Mouse (Mus musculus) testis, adult 2 months (tissue): ENCODE data around the gene Lsm11. TPM values are rescaled to one million over a fixed set of nuclear protein-coding genes. Genes with fewer than 3 reads are reported as not detected.

Experiments
- H3K27ac ChIP-seq: fragments of 200-500 bp; 2 replicates; pipeline ENCODE4 v1.5.1; 2012; ENCODE audit warnings: low read depth, low read length; ENCODE audit not compliant: control insufficient read depth, insufficient read depth
- H3K27me3 ChIP-seq: fragments of 200-500 bp; 2 replicates; pipeline ENCODE4 v1.6.1; 2012; ENCODE audit warnings: mild to moderate bottlenecking, low read length, moderate library complexity; ENCODE audit not compliant: control insufficient read depth, insufficient read depth
- H3K36me3 ChIP-seq: fragments of 200-500 bp; 2 replicates; pipeline ENCODE4 v1.6.1; 2012; ENCODE audit warnings: mild to moderate bottlenecking, low read length; ENCODE audit not compliant: control insufficient read depth, insufficient read depth
- H3K4me1 ChIP-seq: fragments of 200-500 bp; 2 replicates; pipeline ENCODE4 v1.6.1; 2012; ENCODE audit warnings: low read length; ENCODE audit not compliant: control insufficient read depth, insufficient read depth
- H3K4me3 ChIP-seq: fragments of 200-500 bp; 2 replicates; pipeline ENCODE4 v1.5.1; 2012; ENCODE audit warnings: low read depth, mild to moderate bottlenecking, low read length, moderate library complexity, mixed read lengths; ENCODE audit not compliant: control insufficient read depth
- CTCF ChIP-seq: fragments of 200-500 bp; IDR thresholded peaks from 2 replicates; pipeline ENCODE4 v1.5.1; 2012; ENCODE audit warnings: low read depth, mild to moderate bottlenecking, inconsistent platforms, low read length, moderate library complexity; ENCODE audit not compliant: control insufficient read depth, insufficient read depth, insufficient replicate concordance
- POLR2A ChIP-seq: fragments of 200-500 bp; IDR thresholded peaks from 2 replicates; pipeline ENCODE4 v1.6.1; 2012; ENCODE audit warnings: low read depth, mild to moderate bottlenecking, inconsistent platforms, low read length, moderate library complexity; ENCODE audit not compliant: control insufficient read depth
- polyA plus RNA-seq: library from polyadenylated mRNA; depleted of rRNA; stranded (reverse); fragments of >200 nt; gene quantifications from 2 replicates; pipeline ENCODE4 v1.2.3, GENCODE M21; 2012

Gene Lsm11
- polyA plus RNA-seq, 1 experiment: 1.5 TPM

DNA sequence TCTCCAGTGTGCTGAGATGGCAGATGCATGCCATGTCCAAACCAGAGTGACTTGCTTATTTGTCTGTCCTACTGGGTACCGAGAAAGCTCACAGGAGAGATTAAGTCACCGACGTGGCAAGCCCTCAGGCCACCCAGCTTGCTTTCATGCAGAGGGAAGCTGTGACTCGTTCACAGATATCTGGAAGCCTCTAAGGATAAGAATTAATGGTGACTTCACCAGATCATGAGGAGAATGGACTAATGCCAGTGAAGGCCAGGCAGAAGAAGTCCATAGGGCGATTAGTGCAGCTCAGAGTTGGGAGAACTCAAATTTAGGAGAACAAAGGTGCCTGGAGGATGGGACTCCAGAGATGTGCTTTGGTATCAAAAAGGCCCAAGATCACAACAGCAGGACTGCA is 17.3 kb downstream of the Lsm11 start:
- no peak for TF ChIP-seq POLR2A
- no peak for TF ChIP-seq CTCF
- H3K27me3 ChIP-seq: no peaks in the 10 kb centered on the region
- H3K4me1 ChIP-seq: no peaks in the 10 kb centered on the region; the same call in 1 of the 2 replicates
- no peak overlapping the region for H3K27ac ChIP-seq
- no peaks in the 10 kb centered on the region for H3K36me3 ChIP-seq
- H3K4me3 ChIP-seq: no peak overlapping the region

DNA sequence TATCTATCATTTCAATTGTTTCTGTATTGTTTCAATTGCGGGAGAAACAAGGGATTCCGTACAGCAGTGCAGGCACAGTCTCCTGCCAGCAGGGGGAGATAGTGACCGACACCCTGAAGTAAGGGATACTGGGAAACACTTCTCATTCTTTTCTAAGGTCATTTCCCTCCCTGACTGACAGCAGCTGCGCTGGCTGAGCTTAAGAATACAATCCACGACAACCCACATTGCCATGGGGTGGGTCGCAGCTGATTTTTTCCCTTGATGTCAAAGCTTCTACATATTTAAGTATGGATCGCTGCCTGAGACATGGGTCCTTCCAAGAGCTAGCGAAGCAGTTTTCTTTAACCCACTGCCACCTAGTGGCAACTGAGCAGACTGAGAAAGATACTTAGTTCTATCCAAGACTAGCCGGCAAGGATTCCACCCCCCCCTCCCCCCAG is 18.1 kb downstream of the Lsm11 start:
- no peaks in the 10 kb centered on the region for H3K27me3 ChIP-seq
- no peaks in the 10 kb centered on the region for H3K36me3 ChIP-seq
- TF ChIP-seq POLR2A (no peak), CTCF (peak; percentile 81; the same call in 1 of the 2 replicates)
- no peak overlapping the region; the same call in 1 of the 2 replicates for H3K27ac ChIP-seq
- H3K4me3 ChIP-seq: peak overlapping the region; percentile 79
- H3K4me1 ChIP-seq: no peaks in the 10 kb centered on the region; the same call in none of the 2 replicates

DNA sequence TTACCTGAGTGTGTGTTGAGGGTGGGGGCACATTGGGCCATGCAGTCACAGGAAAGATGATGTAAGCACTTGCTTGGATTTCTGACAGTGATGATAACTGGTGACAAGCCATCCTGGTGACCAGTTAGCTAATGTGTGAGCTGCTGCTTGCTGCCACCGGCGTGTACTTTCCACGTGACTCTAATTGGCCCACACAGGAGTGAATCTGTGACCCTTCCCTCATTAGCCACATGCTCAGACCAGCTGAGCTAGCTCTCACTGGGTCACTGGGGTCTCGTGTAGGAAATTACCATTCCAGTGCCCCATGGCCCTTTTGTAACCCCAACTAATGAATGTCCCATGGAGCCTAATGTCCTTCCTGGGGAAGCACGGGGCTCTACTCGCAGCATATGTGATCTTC is 19.3 kb downstream of the Lsm11 start:
- Histone ChIP-seq H3K27me3 (no peaks in the 10 kb centered on the region), H3K4me3 (no peak overlapping the region), H3K36me3 (no peaks in the 10 kb centered on the region), H3K4me1 (peaks cover 4% of the 10 kb centered on the region), H3K27ac (no peak overlapping the region)
- TF ChIP-seq CTCF: no peak
- no peak for TF ChIP-seq POLR2A

DNA sequence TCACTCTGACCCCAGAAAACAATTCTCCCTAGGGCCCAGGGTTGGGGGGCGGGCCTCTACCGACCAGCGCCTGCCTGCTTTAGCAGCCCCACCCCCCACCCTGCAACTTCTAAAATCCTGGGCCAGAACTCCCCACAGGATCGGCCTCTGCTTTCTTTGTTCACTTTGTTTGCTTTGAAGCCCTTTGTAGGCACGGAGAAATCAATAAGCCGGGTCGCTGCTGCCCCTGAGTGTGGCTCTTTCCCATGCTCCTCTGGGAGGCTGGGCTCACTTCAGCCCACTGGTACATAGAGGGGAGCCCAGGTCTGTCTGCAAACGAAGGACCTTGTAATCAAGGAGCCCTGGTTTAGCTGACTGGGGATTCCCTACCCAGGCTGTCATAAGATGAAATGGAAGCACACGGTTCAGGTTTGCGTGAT is 23.2 kb downstream of the Lsm11 start:
- no peak for TF ChIP-seq POLR2A
- TF ChIP-seq CTCF: no peak
- H3K4me3 ChIP-seq: no peak overlapping the region
- H3K27me3 ChIP-seq: no peaks in the 10 kb centered on the region
- H3K4me1 ChIP-seq: peaks cover 4% of the 10 kb centered on the region; the same call in 1 of the 2 replicates
- no peaks in the 10 kb centered on the region for H3K36me3 ChIP-seq
- no peak overlapping the region for H3K27ac ChIP-seq

DNA sequence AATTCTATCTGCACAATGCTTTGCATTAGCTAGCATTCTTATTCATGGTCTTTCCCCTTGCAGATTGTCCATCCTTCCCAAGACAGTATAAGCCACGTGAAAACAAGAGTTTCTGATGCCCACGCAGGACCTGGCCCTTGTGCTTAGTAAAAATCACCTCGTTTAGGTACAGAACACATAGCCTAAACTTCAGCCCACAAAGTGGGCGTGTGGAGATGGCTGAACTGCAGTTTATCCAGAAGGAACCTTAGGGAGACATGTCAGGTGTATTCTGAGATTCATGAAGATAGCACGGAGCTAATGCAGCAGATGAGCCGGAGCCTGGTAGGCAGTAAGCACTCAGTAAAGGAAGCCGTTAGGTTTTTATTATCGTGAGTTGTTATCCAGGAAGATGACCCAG is 23.7 kb downstream of the Lsm11 start:
- TF ChIP-seq POLR2A (no peak), CTCF (no peak)
- peaks cover 4% of the 10 kb centered on the region; the same call in 1 of the 2 replicates for H3K4me1 ChIP-seq
- no peaks in the 10 kb centered on the region for H3K27me3 ChIP-seq
- H3K4me3 ChIP-seq: no peak overlapping the region
- H3K27ac ChIP-seq: no peak overlapping the region
- no peaks in the 10 kb centered on the region for H3K36me3 ChIP-seq

DNA sequence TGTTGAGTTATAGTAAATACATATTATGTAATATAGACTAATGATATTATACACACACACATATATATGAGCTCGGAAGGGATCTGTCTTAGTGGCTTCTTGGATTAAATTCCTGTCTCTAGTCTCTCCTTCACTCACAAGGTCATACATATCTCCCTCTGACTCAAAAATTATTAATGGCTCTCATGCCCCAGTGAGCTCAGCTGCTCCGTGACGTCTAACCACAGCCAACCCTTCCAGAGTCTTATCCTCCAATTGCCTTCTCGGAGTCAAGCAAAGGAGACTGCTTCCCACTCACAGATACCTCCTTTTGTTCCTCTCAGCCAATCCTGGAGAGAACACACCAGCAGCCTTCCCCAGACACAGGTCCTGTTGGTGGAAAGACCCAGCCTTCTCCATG is 25.9 kb downstream of the Lsm11 start:
- Histone ChIP-seq H3K27me3 (no peaks in the 10 kb centered on the region), H3K4me3 (no peak overlapping the region), H3K36me3 (no peaks in the 10 kb centered on the region), H3K4me1 (peaks cover 4% of the 10 kb centered on the region; the same call in 1 of the 2 replicates), H3K27ac (no peak overlapping the region)
- no peak for TF ChIP-seq CTCF
- TF ChIP-seq POLR2A: no peak

DNA sequence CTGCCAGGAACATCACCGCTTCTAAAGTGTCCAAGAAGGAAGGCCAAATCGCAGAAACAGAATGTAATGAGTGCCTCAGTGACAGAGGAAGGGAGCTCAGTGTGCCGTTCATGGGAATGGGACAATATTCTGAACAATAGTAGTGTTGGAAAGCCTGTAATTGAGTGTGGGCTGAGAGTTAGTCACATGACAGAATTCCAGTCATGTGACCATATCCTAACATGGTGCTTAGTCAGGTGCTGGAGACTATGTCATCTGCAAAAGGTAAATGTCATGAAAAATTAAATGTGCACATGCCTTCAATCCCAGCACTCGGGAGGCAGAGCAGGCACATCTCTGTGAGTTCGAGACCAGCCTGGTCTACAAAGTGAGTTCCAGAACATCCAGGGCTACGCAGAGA is 26.7 kb downstream of the Lsm11 start:
- TF ChIP-seq CTCF (no peak), POLR2A (no peak)
- no peaks in the 10 kb centered on the region for H3K36me3 ChIP-seq
- no peak overlapping the region for H3K4me3 ChIP-seq
- peaks cover 4% of the 10 kb centered on the region; the same call in 1 of the 2 replicates for H3K4me1 ChIP-seq
- H3K27ac ChIP-seq: no peak overlapping the region
- no peaks in the 10 kb centered on the region for H3K27me3 ChIP-seq

DNA sequence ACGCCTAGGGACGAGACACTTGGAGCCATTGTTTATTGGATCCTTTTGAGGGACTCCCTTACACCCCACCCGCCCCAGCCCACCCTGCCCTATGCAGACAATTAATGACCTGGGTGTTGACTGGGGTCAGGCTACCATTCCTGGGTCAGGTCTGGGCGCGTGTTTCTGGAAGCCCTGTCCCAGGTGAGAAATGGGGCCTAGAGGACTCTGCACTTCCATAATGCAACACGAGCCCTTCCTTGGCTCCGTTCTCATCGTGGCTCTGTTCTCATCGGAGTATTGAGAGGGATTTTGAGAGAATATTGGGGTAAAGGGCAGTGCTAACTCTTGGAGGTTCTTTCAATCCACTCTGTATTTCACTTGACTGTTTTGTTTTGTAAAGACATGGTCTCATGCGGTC is 28.5 kb downstream of the Lsm11 start:
- Histone ChIP-seq H3K36me3 (no peaks in the 10 kb centered on the region), H3K4me3 (no peak overlapping the region), H3K27me3 (no peaks in the 10 kb centered on the region), H3K4me1 (no peaks in the 10 kb centered on the region), H3K27ac (no peak overlapping the region)
- TF ChIP-seq POLR2A (no peak), CTCF (no peak)
